Mouse (Mus musculus) mesoderm, embryonic 11.5 days (tissue): ENCODE data around the gene Gm5478.
"Not testable (repeated sequence)": the region's sequence is repeated elsewhere in the genome, so short reads cannot be mapped to it uniquely, and the experiment has no call there.

Experiments used
- DNase-seq: peaks from one replicate; pipeline ENCODE4 v3.0.0-alpha.2; 2012; ENCODE audit warnings: low read depth, low spot score

Gene Gm5478

GRCm38 (mm10) chr15:101647280-101647679, at the start of gene Gm5478:
TSS of gene Gm5478 (minus strand) at chr15:101647380.
- no peak for DNase-seq

- no peak for DNase-seq
These were observed 47.0 kb upstream of the Gm5478 start, which contains the start of gene Krt6a for GRCm38 (mm10) chr15:101694207-101694606. TSS of gene Krt6a (minus strand) at chr15:101694307.

- not testable (repeated sequence) for DNase-seq
These were observed 43.3 kb upstream of the Gm5478 start for GRCm38 (mm10) chr15:101690460-101690859.

- DNase-seq, result no peak
These were observed 41.0 kb upstream of the Gm5478 start for GRCm38 (mm10) chr15:101688161-101688560.

GRCm38 (mm10) chr15:101680187-101680586, 33.0 kb upstream of the Gm5478 start, which contains the start of gene Krt6b:
TSS of gene Krt6b (minus strand) at chr15:101680287.
- no peak for DNase-seq

GRCm38 (mm10) chr15:101675978-101676377, 28.8 kb upstream of the Gm5478 start:
- no peak for DNase-seq

- DNase-seq, result no peak
These were observed 5.6 kb upstream of the Gm5478 start for GRCm38 (mm10) chr15:101652736-101653265.

- DNase-seq, result no peak
These were observed 19.3 kb downstream of the Gm5478 start, which contains the start of gene Gm5414 for GRCm38 (mm10) chr15:101627884-101628283. TSS of gene Gm5414 (minus strand) at chr15:101628188.

GRCm38 (mm10) chr15:101599123-101599522, 48.1 kb downstream of the Gm5478 start:
- DNase-seq, result no peak
